Mouse (Mus musculus) neural tube, embryonic 15.5 days (tissue): ENCODE measurements around the gene Myo5c. TPM values are rescaled to one million over a fixed set of nuclear protein-coding genes. Genes with fewer than 3 reads are reported as not detected.

ENCODE experiments used
- ATAC-seq: fragments of 200-750 bp; cut with Nextera tagmentation; 2 replicates; pipeline ENCODE4 v1.8.0; 2017; ENCODE audit warnings: mild to moderate bottlenecking, moderate TSS enrichment, moderate library complexity; ENCODE audit not compliant: low FRiP score
- H3K27ac ChIP-seq: fragments of 300-500 bp; sonication (generic); replicated peaks from 2 replicates; pipeline ENCODE4 v1.5.1; 2015; ENCODE audit warnings: mild to moderate bottlenecking, inconsistent platforms
- H3K27me3 ChIP-seq: fragments of 300-500 bp; sonication (generic); replicated peaks from 2 replicates; pipeline ENCODE4 v1.6.1; 2015; ENCODE audit warnings: inconsistent platforms
- H3K36me3 ChIP-seq: fragments of 300-500 bp; sonication (generic); 2 replicates; pipeline ENCODE4 v1.6.1; 2015; ENCODE audit warnings: inconsistent platforms
- H3K4me1 ChIP-seq: fragments of 300-500 bp; sonication (generic); 2 replicates; pipeline ENCODE4 v1.6.1; 2015; ENCODE audit warnings: inconsistent platforms
- H3K4me2 ChIP-seq: fragments of 300-500 bp; sonication (generic); 2 replicates; pipeline ENCODE4 v1.6.1; 2015; ENCODE audit warnings: inconsistent platforms, mild to moderate bottlenecking, moderate library complexity
- H3K4me3 ChIP-seq: fragments of 300-500 bp; sonication (generic); replicated peaks from 2 replicates; pipeline ENCODE4 v1.5.1; 2015; ENCODE audit warnings: mild to moderate bottlenecking, inconsistent platforms
- H3K9ac ChIP-seq: fragments of 300-500 bp; sonication (generic); replicated peaks from 2 replicates; pipeline ENCODE4 v1.6.1; 2015; ENCODE audit warnings: mild to moderate bottlenecking, inconsistent platforms
- H3K9me3 ChIP-seq: fragments of 300-500 bp; sonication (generic); replicated peaks from 2 replicates; pipeline ENCODE4 v1.6.1; 2016; ENCODE audit warnings: inconsistent platforms
- WGBS: fragments of 180-500 bp; shearing (Covaris S2); methylation state at CpG from one replicate; pipeline ENCODE4 v1.1.7; 2015; ENCODE audit warnings: mixed read lengths; 5-methylcytosine and 5-hydroxymethylcytosine counted together
- polyA plus RNA-seq: library from polyadenylated mRNA; unstranded; fragments of >200 nt; fragmentation: Nextera tagmentation; extraction: Ambion mirVana; gene quantifications from 2 replicates; pipeline ENCODE4 v1.2.1, GENCODE M21; 2015

Myo5c gene
- polyA plus RNA-seq, 1 experiment from 2014 or later = 0.33 TPM

- no peak for ATAC-seq
- no peaks in the 10 kb centered on the region for H3K9me3 ChIP-seq
- 93% methylated on average over 6 of the region's 6 CpGs for WGBS
- H3K27ac ChIP-seq = no peak overlapping the region
- H3K4me3 ChIP-seq = no peak overlapping the region
- H3K27me3 ChIP-seq = no peaks in the 10 kb centered on the region
- no peaks in the 10 kb centered on the region for H3K4me1 ChIP-seq
- H3K9ac ChIP-seq = no peak overlapping the region
- H3K36me3 ChIP-seq = peaks cover 88% of the 10 kb centered on the region
- H3K4me2 ChIP-seq = no peak overlapping the region
Observed at GRCm38 (mm10) chr9:75338016-75338415, 106.2 kb downstream of the Myo5c start.

- Histone ChIP-seq H3K4me1 (no peaks in the 10 kb centered on the region), H3K27ac (no peak overlapping the region), H3K36me3 (peaks cover 83% of the 10 kb centered on the region), H3K9me3 (no peaks in the 10 kb centered on the region), H3K9ac (no peak overlapping the region), H3K27me3 (no peaks in the 10 kb centered on the region), H3K4me2 (no peak overlapping the region), H3K4me3 (no peak overlapping the region)
- ATAC-seq = no peak
- WGBS = 94% methylated on average over 4 of the region's 4 CpGs
Observed at GRCm38 (mm10) chr9:75342433-75342832, 110.6 kb downstream of the Myo5c start.

- no peak within 1 kb of the TSS for H3K4me3 ChIP-seq
- H3K9ac ChIP-seq = no peak within 1 kb of the TSS
- no peak within 1 kb of the TSS for H3K27ac ChIP-seq
- no peak for ATAC-seq
- H3K27me3 ChIP-seq = no peaks in the 10 kb centered on the region
- no peaks in the 10 kb centered on the region for H3K9me3 ChIP-seq
- H3K36me3 ChIP-seq = peaks cover 39% of the 10 kb centered on the region
- H3K4me2 ChIP-seq = no peak within 1 kb of the TSS
- H3K4me1 ChIP-seq = no peaks in the 10 kb centered on the region
- 89% methylated on average over 5 of the region's 5 CpGs for WGBS
Observed at GRCm38 (mm10) chr9:75347458-75347857, 115.6 kb downstream of the Myo5c start, which contains the start of gene Bcl2l10. Gene Bcl2l10 (plus strand): TSS chr9:75347758.

GRCm38 (mm10) chr9:75348066-75348465 is 116.2 kb downstream of the Myo5c start:
- Histone ChIP-seq H3K4me2 (no peak overlapping the region), H3K27me3 (no peaks in the 10 kb centered on the region), H3K36me3 (peaks cover 33% of the 10 kb centered on the region), H3K4me3 (no peak overlapping the region), H3K4me1 (no peaks in the 10 kb centered on the region), H3K9ac (no peak overlapping the region), H3K9me3 (no peaks in the 10 kb centered on the region), H3K27ac (no peak overlapping the region)
- ATAC-seq = no peak
- 89% methylated on average over 17 of the region's 17 CpGs for WGBS

DNA sequence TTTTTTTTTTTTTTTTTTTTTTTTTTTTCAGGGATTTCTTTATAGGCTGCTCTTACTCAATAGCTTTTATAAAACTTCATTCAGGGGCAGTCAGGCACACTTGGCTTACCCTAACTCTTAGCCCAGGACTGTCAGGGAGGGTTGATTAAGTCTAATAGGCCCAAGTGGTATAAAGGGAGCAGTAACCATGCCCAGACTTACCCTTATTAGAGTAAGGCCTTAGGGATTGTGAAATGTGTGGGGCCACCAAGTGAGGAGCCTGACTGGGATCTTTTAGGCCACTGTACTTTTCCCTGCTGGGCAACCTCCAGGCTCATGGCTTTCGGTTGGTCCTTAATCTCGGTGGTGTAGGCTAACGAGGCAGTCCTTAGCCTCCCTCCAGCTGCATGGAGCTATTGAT is 116.8 kb downstream of the Myo5c start:
- Histone ChIP-seq H3K27ac (no peak overlapping the region), H3K9ac (no peak overlapping the region), H3K4me3 (no peak overlapping the region), H3K4me1 (no peaks in the 10 kb centered on the region), H3K36me3 (peaks cover 28% of the 10 kb centered on the region), H3K27me3 (no peaks in the 10 kb centered on the region), H3K4me2 (no peak overlapping the region), H3K9me3 (no peaks in the 10 kb centered on the region)
- no peak for ATAC-seq
- WGBS = 81% methylated on average over 3 of the region's 3 CpGs

DNA sequence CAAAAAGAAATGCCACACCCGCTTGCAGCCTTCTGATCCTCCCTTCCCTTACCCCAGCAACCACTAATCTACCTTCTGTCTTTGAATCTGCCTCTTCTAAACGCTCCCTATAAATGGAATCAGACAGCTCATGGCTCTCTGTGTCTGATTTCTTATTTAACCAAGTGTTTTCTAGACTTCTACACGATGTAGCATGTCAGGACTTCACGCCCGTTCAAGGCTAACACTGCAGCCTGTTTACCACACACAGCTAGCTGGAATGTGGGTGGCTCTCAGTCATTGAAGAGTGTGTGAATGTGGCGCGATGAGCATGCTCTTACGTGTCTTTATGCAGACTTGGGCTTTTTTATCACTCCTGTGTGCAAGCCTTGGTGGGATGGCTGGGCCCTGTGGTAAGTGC is 121.3 kb downstream of the Myo5c start:
- ATAC-seq = no peak
- H3K9me3 ChIP-seq = no peaks in the 10 kb centered on the region
- no peaks in the 10 kb centered on the region for H3K27me3 ChIP-seq
- H3K4me3 ChIP-seq = no peak overlapping the region
- WGBS = 73% methylated on average over 8 of the region's 8 CpGs
- no peak overlapping the region for H3K27ac ChIP-seq
- no peaks in the 10 kb centered on the region for H3K36me3 ChIP-seq
- H3K9ac ChIP-seq = no peak overlapping the region
- H3K4me1 ChIP-seq = no peaks in the 10 kb centered on the region
- H3K4me2 ChIP-seq = no peak overlapping the region

Other genes starting within 250 kb of the Myo5c start
- 202 and 222 TPM in 2 replicates for gene Arpp19, start 194.4 kb upstream of the Myo5c start, polyA plus RNA-seq
- 29.5 and 35.6 TPM in 2 replicates for gene Myo5a, start 161.0 kb upstream of the Myo5c start, polyA plus RNA-seq
- gene Gnb5, start 74.3 kb downstream of the Myo5c start, polyA plus RNA-seq = 85.1 and 97.4 TPM in 2 replicates
- gene Bcl2l10, start 115.7 kb downstream of the Myo5c start, polyA plus RNA-seq = not detected in 2 replicates
- gene Mapk6, start 178.0 kb downstream of the Myo5c start, polyA plus RNA-seq = 133 and 150 TPM in 2 replicates
- gene Leo1, start 209.5 kb downstream of the Myo5c start, polyA plus RNA-seq = 39.9 and 43.4 TPM in 2 replicates